Mouse (Mus musculus) spleen, adult 12 weeks (tissue): Measurements from ENCODE around the gene Fgd5.
"Not testable (repeated sequence)": the region's sequence is repeated elsewhere in the genome, so short reads cannot be mapped to it uniquely, and the experiment has no call there.

Experiments used
- DNase-seq: peaks from one replicate; pipeline ENCODE4 v3.0.0; 2022; ENCODE audit warnings: low spot score

Gene Fgd5

DNA sequence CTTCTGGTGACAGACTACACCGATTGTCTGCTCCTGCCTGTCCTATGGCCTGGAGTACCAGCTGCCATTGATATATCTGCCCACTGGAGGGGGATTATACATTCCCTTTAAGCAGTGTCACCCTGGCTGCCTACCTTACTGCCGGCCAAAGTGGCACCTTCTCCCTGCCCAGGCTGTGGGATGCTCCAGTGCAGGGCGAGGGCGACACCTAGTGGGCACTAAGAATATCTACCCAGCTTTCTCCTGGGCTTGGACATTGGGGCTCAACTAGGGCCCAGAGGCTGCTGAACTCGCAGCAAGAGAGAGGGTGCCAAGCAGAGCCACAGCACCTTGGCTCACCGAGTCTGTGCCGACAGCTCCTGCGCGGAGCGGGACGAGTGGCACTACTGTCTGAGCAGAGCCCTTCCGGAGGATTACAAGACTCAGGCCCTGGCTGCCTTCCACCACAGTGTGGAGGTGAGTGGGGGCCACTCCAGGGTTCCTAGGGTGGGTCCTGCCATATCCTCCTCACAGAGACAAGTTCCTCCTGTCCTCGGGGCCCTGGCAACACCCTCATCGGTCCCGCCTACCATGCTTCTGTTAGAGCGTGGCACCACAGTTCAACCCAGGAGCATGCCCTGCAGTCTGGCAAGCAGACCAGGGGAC lies 88.6 kb downstream of the Fgd5 start:
- peak; percentile 52 for DNase-seq

DNA sequence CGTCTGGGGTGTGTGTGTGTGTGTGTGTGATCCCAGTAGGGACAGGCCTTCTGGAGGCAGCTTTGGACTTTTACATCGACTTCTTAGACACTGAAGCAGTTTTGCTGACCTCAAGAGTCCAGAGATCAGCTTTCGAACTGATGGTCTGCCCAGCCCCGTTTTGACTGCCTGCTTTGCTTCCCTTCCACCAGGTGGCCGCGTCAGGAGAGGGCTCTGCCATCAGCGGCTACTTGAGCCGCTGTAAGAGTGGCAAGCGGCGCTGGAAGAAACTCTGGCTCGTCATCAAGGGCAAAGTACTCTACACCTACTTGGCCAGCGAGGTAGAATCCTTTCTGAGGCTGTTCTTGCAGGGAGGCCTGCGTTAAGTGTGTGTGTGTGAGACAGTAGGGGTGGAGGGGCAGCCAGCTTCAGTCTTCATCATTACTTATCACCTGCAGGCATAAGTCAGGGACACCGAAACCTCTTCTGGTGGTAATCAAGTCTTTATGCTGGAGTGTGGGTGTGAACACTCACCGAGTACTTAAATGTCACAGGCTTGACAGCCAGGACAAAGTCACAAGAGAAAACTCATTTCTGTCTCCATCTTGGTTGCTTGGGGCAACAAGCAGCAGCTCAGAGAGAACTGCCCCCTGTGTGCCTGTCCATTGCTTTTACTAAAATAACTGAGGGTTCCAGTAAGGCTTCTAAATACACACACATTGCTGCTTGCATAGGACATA lies 92.6 kb downstream of the Fgd5 start:
- DNase-seq, result no peak

DNA sequence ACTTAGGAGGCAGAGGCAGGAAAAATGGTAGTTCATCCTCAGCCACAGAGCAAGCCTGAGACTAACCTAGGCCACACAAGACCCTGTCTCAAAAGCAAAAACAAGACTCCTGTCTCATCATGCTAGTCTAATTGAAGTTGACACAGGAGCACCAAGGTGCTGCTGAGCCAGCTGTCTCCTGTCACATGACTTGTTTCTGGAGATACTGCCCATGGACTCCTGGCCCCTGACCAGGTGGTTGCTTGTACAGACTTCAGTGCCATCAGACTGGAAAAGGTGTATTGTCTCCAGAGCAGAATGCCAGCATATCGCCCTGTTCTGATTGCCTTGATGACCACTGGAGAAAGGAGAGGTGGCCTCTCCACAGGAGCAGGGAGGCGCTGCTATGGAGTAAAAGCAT lies 102.1 kb downstream of the Fgd5 start:
- DNase-seq, result no peak

DNA sequence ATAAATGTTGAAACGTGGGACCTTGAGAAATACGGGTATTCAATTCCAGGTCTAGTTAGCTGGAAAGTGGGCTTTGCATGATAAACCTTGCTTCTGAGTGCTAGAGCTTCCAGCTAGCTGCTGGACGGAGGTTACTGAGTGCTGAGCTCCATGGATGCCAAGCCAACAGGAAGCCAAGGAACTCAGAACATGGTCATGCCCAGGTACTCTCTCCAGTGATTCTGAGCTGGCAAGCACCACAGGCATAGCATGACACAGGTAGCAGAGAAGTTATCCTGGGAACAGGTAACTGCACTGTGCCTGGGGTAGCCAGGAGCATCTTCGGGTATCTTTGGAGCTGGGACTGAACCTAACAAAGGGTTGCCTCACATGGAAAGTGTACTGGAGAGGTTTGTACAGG lies 104.1 kb downstream of the Fgd5 start:
- no peak for DNase-seq

DNA sequence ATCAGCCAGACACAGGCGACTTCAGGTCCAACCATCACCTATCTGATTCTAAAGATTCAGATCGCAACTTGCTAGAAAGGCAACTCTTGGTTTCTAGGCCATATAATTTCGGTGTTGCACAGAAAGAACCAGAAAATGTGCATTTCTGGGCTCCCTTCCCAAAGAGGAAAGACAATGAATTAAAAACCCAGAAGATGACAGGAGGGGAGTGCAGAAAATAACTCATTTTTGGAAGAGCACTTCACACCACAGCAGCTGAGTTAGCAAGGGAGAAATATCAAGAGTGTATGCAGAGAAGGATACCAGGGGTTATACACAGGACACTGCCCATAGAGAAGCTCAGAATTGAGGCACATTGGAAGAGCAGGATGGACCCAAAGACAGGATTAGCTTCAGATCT lies 106.3 kb downstream of the Fgd5 start:
- no peak for DNase-seq

DNA sequence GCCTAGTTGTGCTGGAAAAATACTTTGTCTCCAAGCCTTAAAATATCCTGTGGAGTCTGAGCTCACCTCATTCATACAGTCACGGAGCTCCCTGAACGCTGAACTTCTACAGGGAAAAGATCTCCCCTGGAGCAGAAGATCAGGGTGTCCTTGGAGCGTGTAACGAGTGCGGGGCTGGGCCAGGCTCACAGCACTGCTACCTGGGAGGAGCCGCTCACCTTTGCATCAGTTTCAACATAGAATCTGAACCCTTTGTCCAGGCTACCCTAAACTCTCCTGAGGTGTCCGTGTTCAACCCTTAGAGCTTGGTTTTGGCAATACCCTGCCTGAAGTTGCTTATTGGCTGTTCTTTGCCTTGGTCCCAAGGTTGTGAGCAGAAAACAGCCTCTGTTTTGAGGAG lies 110.5 kb downstream of the Fgd5 start:
- not testable (repeated sequence) for DNase-seq

DNA sequence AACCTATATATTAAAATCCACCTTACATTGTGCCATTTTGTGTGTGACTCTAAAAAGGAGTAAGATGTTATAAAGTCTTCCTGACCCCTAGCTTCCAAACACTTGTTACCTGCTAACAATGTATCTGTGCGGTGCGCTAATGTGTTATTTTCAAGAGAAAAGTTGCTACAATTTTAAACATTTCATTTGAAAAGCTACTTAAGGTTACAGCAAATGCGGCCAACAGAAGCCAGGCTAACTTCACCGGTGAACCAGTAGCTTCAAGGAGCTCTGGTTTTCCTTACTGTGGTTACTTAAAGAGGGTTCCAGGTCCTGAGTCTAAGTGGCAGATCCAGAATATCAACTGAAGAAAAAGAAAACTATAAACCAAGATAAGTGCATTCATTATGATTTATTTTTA lies 111.3 kb downstream of the Fgd5 start:
- no peak for DNase-seq

DNA sequence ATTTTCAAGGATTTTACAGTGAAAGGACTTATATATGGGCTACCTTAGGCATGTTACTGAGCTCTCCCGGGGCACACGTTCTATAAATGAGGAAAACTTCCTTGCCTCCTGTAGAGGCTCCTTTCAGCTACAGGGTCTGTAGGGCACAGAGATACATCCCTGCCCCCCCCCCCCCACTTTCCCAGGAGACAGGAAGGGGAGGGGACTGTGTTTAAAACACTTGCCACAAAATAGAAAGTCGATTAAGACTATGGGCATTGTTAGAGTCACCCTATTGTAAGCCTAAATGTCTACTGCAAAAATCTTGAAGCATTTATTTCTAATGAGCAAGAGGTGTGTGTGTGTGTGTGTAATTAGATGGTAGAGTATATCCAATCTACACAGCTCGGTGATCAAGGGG lies 111.8 kb downstream of the Fgd5 start:
- DNase-seq, result no peak

DNA sequence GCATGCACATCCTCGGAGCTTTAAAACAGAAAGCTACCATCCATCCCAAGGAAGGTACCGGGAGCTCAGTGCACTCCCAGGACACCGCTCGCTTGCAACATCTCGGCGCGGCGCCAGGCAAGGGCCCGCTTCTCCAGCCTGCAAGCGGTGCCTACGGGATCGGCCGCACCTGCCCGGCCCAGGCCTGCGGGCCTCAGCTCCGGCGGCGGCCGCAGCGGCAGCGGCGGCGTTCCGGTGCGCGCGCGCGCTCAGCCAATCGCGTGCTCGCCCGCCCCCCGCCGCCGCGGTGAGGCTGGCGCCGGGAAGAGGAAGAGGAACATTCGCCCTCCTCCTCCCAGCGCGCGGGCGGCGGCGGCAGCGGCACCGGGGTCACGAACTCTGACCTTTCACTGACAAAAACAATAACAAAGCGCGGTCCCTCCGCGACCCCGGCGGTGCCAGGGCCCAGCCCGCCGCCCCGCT lies 112.5 kb downstream of the Fgd5 start, which contains the start of gene Nr2c2:
Gene Nr2c2 (plus strand): TSS at position 261 of the 462 bp plus-strand sequence.
- DNase-seq, result peak; percentile 77

DNA sequence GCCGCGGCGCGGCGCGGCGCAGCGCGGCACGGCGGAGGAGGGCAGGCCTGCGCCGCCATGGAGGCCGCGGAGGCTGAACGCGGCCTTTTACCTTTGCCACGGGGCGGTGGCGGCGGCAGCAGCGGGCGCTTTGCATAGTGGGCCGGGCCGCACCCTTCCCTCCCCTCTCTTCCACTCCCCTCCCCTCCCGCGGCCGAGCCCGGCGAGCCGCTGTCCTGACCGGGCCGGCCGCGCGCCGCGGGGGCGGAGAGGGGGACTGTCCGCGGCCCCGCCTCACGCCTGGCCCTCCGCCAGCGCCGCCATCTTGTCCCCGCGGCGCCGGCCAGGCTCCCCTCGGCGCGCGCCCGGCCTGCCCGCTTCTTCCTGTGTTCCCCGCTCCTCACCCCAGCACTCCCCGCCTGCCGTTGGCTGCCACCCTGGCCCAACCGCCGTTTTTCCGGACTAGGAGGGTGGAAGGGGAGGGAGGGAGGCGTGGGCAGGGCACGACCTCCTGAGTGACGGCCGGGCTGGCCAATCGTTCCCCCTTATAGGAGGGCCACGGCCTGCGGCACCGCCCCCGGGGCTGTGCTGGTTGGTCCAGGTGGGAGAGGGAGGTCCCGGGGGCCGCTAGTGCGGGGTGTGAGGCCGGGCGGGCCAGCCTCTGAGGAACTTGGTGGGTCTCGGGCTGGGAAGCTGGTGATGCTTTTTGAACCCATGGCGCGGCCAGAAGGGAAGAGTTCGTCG lies 113.2 kb downstream of the Fgd5 start:
- DNase-seq, result peak; percentile 100

DNA sequence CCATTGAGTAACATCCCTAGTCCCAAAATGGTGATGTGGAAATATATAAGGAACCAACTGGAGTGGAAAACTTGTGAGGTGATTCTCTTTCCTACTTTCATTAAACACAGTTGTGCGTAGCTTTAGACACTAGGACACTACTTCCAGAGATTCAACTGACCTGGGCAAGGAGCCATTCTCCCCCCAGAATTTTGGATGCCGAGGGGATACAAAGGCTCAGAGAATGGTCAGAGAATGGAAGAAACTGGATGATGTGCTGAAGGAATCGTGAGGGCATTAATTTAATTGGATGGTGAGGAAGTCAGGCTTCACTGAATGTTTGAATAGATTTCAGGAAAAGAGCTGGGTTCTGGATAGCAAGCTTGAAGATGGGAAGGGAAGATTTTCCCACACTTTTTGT lies 114.1 kb downstream of the Fgd5 start:
- no peak for DNase-seq

DNA sequence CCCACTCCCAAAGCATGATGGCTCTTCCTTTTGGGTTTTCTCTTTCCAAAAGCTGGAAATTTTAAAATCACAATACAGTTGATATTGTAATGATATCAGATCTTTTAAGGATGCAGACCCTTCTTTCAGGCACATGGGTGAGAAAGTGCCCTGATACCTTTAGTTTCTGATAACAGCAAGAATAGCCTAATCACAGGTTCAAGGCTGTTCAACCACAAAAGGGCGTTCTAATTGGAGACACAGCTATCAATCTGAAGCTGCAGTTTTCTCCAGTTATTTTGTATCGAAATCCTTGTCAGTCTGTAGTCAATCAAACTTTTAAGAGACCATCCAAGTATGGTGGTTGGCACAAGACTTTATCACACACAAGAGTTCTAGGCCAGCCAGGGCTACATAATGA lies 115.2 kb downstream of the Fgd5 start:
- DNase-seq, result no peak

DNA sequence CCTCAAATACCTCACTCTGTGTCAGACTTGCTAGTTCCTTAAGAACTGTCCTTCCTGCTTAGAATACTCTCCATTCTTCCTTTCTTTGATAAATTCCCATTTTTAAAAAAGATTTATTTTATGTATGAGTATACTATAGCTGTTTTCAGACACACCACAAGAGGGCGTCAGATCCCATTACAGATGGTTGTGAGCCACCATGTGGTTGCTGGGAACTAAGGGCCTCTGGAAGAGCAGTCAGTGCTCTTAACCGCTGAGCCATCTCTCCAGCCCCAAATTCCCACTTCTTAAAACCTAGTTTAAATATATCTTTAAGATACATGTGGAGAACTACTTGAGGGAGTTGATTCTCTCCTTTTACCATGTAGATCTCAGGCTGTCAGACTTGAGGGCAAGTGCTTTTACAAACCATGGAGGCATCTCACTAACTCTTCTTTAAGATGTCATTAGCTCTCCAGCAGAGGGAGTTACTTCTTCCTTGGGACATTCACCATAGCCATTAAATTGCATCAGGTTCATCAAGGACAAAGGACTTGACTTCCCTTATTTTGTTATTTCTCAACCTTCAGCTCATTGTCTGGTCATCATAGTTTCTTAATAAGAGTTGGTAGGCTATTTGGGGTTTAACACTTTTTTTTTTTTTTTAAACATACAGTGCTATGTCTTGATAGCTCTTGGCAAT lies 122.1 kb downstream of the Fgd5 start:
- DNase-seq, result no peak

DNA sequence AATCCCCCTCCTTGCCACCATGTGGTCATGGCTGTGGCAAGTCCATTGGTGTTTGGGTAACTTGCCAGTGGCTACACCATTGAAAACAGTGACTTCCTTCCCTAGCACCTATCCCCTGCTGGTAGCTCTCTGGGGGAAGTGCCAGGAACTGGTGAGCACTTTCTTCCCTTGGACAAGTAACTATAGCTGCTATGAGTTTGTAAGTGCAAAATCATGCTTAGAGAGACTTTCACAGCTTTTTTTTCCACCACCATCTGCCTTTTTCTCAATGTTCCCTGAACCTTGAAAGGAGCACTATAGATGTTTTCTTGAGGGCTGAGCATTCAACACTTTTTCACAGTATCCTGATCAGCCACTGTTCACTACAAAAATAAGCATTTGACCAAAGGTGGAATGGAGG lies 145.9 kb downstream of the Fgd5 start:
- no peak for DNase-seq
